Mouse (Mus musculus): ENCODE data around the gene Tmem158. TPM values are rescaled to one million over a fixed set of nuclear protein-coding genes. Genes with fewer than 3 reads are reported as not detected.

The Tmem158 gene
- polyA plus RNA-seq, 1 experiment from 2014 or later = 7.4 TPM

- Histone ChIP-seq H3K4me2 (ENCODE audit: low read depth, low read length) (peak overlapping the region; percentile 41), H3K27me3 (ENCODE audit: control insufficient read depth, insufficient read depth, low read length) (peaks cover 8% of the 10 kb centered on the region), H3K36me3 (ENCODE audit: control insufficient read depth, insufficient read depth) (no peaks in the 10 kb centered on the region), H3K4me3 (ENCODE audit: low read length) (no peak overlapping the region), H3K9ac (ENCODE audit: low read length) (peak overlapping the region; percentile 33; the same call in 1 of the 2 replicates), H3K27ac (ENCODE audit: low read length) (peak overlapping the region; percentile 70), H3K4me1 (ENCODE audit: control insufficient read depth, insufficient read depth, low read length) (peaks cover 15% of the 10 kb centered on the region), H3K9me3 (replicated peaks; ENCODE audit: control insufficient read depth, low read length) (no peaks in the 10 kb centered on the region)
- 0 out of 2 replicates have a peak, but pooled peaks have one; percentile 32 for ATAC-seq (replicated peaks; ENCODE audit: extremely low read depth, insufficient read depth, low FRiP score)
- WGBS = 19% methylated on average over 5 of the region's 5 CpGs
These were observed 40.7 kb downstream of the Tmem158 start for GRCm38 (mm10) chr9:123219826-123220225.

- WGBS = 7% methylated on average over 45 of the region's 45 CpGs
- H3K27ac ChIP-seq (ENCODE audit: low read length) = no peak within 1 kb of the TSS
- no peak for ATAC-seq (replicated peaks; ENCODE audit: extremely low read depth, insufficient read depth, low FRiP score)
These were observed 44.7 kb downstream of the Tmem158 start, which contains the start of gene Cdcp1 for GRCm38 (mm10) chr9:123215621-123216440. Cdcp1 (minus strand) TSS chr9:123216038.

GRCm38 (mm10) chr9:123213371-123213770 lies 47.2 kb downstream of the Tmem158 start:
- Histone ChIP-seq H3K4me1 (ENCODE audit: control insufficient read depth, insufficient read depth, low read length) (peaks cover 7% of the 10 kb centered on the region), H3K4me2 (ENCODE audit: low read depth, low read length) (no peak overlapping the region), H3K27me3 (ENCODE audit: control insufficient read depth, insufficient read depth, low read length) (peaks cover 8% of the 10 kb centered on the region), H3K36me3 (ENCODE audit: control insufficient read depth, insufficient read depth) (no peaks in the 10 kb centered on the region), H3K9me3 (replicated peaks; ENCODE audit: control insufficient read depth, low read length) (no peaks in the 10 kb centered on the region), H3K27ac (ENCODE audit: low read length) (no peak overlapping the region), H3K9ac (ENCODE audit: low read length) (no peak overlapping the region), H3K4me3 (ENCODE audit: low read length) (no peak overlapping the region)
- WGBS = 66% methylated on average over 9 of the region's 9 CpGs
- no peak for ATAC-seq (replicated peaks; ENCODE audit: extremely low read depth, insufficient read depth, low FRiP score)

More at GRCm38 (mm10) chr9:123215621-123216440, 44.7 kb downstream of the Tmem158 start, which contains the start of gene Cdcp1:
- H3K27me3 ChIP-seq (ENCODE audit: control insufficient read depth, insufficient read depth, low read length) = peaks cover 8% of the 10 kb centered on the region
- peak within 1 kb of the TSS; percentile 47 for H3K4me3 ChIP-seq (ENCODE audit: low read length)
- no peaks in the 10 kb centered on the region for H3K36me3 ChIP-seq (ENCODE audit: control insufficient read depth, insufficient read depth)
- H3K4me1 ChIP-seq (ENCODE audit: control insufficient read depth, insufficient read depth, low read length) = peaks cover 15% of the 10 kb centered on the region
- peak within 1 kb of the TSS; percentile 63 for H3K9ac ChIP-seq (ENCODE audit: low read length)
- H3K4me2 ChIP-seq (ENCODE audit: low read depth, low read length) = peak within 1 kb of the TSS; percentile 74
- no peaks in the 10 kb centered on the region for H3K9me3 ChIP-seq (replicated peaks; ENCODE audit: control insufficient read depth, low read length)

Other genes with a start within 250 kb of the Tmem158 start
- 17.7 and 19.7 TPM in 2 replicates for gene Tmem42, start 239.4 kb downstream of the Tmem158 start, polyA plus RNA-seq (2015; fragmentation: Nextera tagmentation; extraction: Ambion mirVana)
- 0.41 and 0.68 TPM in 2 replicates for gene Tgm4, start 226.0 kb downstream of the Tmem158 start, polyA plus RNA-seq (2015; fragmentation: Nextera tagmentation; extraction: Ambion mirVana)
- gene Zdhhc3, start 147.6 kb downstream of the Tmem158 start, polyA plus RNA-seq (2015; fragmentation: Nextera tagmentation; extraction: Ambion mirVana) = 49.7 and 53.2 TPM in 2 replicates
- 81.0 and 87.6 TPM in 2 replicates for gene Exosc7, start 147.5 kb downstream of the Tmem158 start, polyA plus RNA-seq (2015; fragmentation: Nextera tagmentation; extraction: Ambion mirVana)
- 2.7 and 2.8 TPM in 2 replicates for gene Clec3b, start 109.8 kb downstream of the Tmem158 start, polyA plus RNA-seq (2015; fragmentation: Nextera tagmentation; extraction: Ambion mirVana)
- 1.7 and 2.2 TPM in 2 replicates for gene Cdcp1, start 44.7 kb downstream of the Tmem158 start, polyA plus RNA-seq (2015; fragmentation: Nextera tagmentation; extraction: Ambion mirVana)
- gene Lars2, start 106.2 kb upstream of the Tmem158 start, polyA plus RNA-seq (2015; fragmentation: Nextera tagmentation; extraction: Ambion mirVana) = 547 and 728 TPM in 2 replicates
- 56.6 and 62.4 TPM in 2 replicates for gene Limd1, start 217.9 kb upstream of the Tmem158 start, polyA plus RNA-seq (2015; fragmentation: Nextera tagmentation; extraction: Ambion mirVana)